Mouse (Mus musculus) left cerebral cortex, postnatal 14 days (tissue): ENCODE data around the gene Slco2a1. TPM values are rescaled to one million over a fixed set of nuclear protein-coding genes. Genes with fewer than 3 reads are reported as not detected.

Experiments used
- DNase-seq, 2 experiments: peaks; one replicate each; pipeline ENCODE4 v3.0.0; 2021 to 2022; ENCODE audit warnings: low spot score in 2 of 2, mixed read lengths in 1 of 2
- intact Hi-C: fragments of 180-260 bp; cut with DNase I; formaldehyde crosslinking; loops from one replicate; pipeline ENCODE4 v1.15.1; 2025
- total RNA-seq, 2 experiments: library from RNA; stranded (reverse); gene quantifications; 2 replicates each; pipeline ENCODE4 v1.2.3; 2021

Gene Slco2a1
- total RNA-seq, 2 experiments from 2014 or later: 1.5 to 2.3 TPM

GRCm38 (mm10) chr9:102979956-102980355, 8.6 kb upstream of the Slco2a1 start:
- DNase-seq: no peak
- intact Hi-C loops: no loop called here

DNA sequence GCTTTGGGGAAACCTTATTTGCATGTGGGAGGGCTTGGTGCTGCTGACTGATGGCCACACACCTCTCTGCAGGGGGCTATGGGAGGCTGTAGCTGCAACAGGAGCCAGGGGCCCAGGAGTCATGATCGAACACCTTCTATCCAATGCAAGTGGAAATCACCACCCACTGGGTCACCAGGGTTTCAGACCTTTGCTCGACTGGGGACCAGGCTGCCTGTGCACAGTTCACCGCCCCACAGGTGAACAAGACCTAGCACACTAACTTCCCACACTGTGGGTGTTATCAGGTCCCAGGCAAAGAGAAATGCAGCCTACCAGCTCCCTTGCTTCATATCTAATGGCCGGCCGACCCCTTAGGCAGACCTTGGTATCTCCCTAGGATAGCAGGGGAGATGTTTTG, 8.1 kb upstream of the Slco2a1 start:
- intact Hi-C loops: no loop called here
- DNase-seq: no peak

- intact Hi-C loops: no loop called here
- DNase-seq: no peak
Observed at GRCm38 (mm10) chr9:102981791-102982190, 6.7 kb upstream of the Slco2a1 start.

DNA sequence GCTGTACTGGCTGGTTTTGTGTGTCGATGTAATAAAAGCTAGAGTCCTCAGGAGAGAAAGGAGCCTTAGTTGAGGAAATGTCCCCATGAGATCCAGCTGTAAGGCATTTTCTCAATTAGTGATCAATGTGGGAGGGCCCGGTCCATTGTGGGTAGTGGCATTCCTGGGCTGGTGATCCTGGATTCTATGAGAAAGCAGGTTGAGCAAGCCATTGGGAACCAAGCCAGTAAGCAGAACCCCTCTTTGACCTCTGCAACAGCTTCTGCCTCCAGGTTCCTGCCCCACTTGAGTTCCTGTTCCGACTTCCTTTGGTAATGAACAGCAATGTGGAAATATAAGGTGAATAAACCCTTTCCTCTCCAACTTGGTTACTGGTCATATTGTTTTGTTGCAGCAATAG, 6.1 kb upstream of the Slco2a1 start:
- DNase-seq: no peak
- intact Hi-C loops: no loop called here

- intact Hi-C loops: no loop called here
- no peak for DNase-seq
Observed at GRCm38 (mm10) chr9:102985111-102985510, 3.4 kb upstream of the Slco2a1 start.

GRCm38 (mm10) chr9:102985939-102986338, 2.6 kb upstream of the Slco2a1 start:
- intact Hi-C loops: no loop called here
- no peak for DNase-seq

- DNase-seq: no peak
- intact Hi-C loops: no loop called here
Observed at GRCm38 (mm10) chr9:102990306-102991133, 2.0 kb downstream of the Slco2a1 start.

DNA sequence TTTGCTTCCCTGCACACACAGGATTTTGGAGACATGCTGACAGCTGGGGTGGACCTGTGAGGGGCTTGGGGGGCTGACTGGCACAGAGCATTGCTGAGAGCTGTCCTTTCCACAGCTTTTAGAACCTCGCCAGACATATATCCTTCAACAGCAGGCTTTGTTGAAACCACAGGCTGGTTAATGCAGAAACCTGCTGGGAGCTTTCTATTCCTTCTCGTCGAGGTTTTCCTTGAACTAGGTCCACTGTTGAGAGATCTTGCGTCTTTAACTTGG, 2.6 kb downstream of the Slco2a1 start:
- DNase-seq: no peak
- intact Hi-C loops: no loop called here

DNA sequence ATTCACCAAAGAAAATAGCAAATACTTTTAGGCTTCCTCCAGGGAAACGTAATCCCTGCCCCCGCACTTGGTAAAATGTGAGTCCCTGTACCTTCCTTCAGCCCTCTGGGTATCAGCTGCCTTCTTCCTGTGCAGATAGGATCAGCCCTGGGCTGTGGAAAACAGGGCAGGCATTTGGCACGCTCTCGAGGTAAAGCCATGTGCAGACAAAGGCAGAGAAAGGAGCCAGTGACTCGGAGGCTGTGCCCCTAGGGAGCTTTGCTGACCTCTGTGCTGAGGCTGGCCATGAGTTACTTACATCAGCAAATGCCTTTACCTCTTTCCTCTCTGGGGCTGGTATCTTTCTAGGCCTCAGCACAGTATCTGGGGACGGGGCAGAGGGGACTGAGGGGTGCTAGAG, 4.4 kb downstream of the Slco2a1 start:
- no peak for DNase-seq

DNA sequence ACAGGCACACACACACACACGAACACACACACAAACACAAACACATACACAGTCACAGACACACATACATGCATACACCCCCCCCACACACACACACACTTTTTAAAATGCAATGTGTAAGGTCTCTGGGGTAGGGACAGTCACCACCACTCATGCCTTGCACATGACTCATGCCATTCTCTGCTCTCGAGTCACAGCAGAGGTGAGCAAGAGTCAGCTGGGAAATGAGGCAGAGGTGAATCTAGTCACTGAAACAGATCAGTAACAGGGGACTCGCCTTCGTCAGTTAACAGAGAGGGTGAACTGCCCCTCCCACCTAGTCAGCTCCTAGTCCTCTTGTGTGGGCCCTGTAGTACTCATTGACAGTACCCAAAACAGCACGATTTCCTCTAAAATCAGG, 5.3 kb downstream of the Slco2a1 start:
- intact Hi-C loops: no loop called here
- no peak for DNase-seq

More for the DNA sequence above, 4.4 kb downstream of the Slco2a1 start:
- intact Hi-C loops: no loop called here

GRCm38 (mm10) chr9:102995800-102996635, 7.5 kb downstream of the Slco2a1 start:
- intact Hi-C loops: no loop called here
- no peak for DNase-seq

GRCm38 (mm10) chr9:103000384-103000783, 11.9 kb downstream of the Slco2a1 start:
- DNase-seq: no peak
- intact Hi-C loops: no loop called here

DNA sequence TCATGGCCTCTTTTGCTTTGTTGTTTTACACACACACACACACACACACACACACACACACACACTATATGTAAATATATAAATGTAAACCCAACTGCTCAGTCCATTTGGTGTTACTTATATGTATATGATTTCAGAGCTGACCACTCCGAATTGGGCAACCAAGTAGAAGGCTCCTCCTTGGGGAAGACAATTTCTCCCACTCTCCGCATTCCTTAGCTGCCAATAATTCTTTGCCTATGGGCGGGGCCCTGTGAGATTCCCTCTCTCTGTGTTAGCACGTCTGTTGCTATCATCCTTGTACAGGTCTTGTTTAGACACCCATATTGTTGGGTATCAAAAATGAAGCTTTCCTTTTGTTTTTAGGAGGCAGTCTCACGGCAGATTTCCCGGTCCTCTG, 15.8 kb downstream of the Slco2a1 start:
- intact Hi-C loops: no loop called here
- DNase-seq: no peak

DNA sequence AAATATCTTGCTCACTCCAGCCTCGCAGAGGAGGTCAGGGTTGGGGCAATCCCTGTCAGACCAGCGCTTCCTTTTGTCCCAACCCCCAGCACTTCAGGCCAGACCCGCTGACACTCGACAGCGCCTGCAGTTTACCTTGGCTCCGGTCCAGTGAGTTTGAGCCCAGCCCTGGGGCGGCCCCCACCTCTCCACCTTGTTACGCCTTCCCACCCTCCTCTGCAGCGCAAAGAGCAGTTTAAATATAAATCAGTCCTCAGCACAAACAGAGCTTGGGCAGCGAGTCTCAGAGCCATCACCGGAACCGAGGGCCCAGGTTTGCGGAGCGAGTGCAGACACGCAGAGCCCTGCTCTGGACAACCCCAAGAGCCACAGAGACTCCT, 19.2 kb downstream of the Slco2a1 start:
- intact Hi-C loops: no loop called here
- DNase-seq: no peak

DNA sequence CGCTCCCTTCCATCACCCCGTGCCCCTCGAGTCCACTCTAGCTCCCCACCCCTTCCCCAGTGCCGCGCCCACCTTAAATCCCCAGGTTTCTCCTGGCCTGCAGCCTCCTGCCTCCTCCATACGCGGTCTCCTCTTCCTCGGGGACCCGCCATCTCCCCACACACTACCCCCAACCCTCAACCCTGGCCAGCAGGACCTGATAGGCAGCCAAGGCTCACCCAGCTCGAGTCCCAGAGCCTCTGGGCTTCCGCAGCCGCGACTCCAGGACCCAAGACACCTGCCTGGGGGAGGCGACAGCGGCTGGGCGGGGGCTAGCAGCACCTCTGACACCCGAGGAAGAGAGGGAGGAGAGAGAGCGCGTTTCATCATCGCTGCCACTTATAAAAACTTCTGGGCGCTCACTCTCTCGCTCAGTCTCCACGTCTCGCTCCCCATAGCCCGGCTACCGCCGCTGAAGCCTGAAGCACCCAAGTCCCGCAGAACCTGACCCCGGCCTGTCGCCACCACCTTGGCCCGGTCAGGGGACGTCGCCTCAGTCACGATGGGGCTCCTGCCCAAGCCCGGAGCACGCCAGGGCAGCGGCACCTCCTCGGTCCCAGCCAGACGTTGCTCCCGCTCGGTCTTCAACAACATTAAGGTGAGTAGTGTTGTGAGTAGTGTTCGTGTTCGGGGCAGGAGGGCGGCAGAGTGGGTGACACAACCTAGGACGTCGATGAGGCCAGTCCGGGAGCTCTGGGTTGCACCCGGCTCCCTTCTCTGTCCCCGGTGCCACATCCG, 19.8 kb downstream of the Slco2a1 start:
- DNase-seq: no peak
- intact Hi-C loops: no loop called here

DNA sequence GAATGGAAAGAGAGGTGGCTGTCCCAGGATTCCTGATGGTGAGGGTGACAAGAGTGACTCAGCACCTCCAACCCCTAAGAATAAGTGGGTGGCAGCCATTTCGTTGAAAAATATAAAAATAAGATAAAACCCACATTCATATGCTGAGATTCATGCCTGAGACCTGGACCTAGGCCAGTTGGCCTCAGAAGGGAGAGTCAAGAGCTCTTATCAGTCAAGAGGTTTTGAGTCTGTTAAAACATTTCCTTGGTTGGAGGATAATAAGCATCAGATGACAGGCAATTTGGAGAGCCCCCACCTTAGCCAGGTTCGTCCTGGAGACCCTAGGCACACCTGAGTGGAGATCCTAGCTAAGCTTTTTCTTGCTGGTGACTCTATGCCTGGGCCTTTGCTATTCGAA, 21.6 kb downstream of the Slco2a1 start:
- DNase-seq: no peak
- intact Hi-C loops: loop anchor here (5.0 kb wide), 1 partner anchor 77 kb away; no protein-coding TSS in a partner anchor

- DNase-seq: peak; percentile 24 to 41
- intact Hi-C loops: loop anchor here (5.0 kb wide), 1 partner anchor 74 kb away; no protein-coding TSS in a partner anchor
Observed at GRCm38 (mm10) chr9:103013366-103013765, 24.9 kb downstream of the Slco2a1 start.

DNA sequence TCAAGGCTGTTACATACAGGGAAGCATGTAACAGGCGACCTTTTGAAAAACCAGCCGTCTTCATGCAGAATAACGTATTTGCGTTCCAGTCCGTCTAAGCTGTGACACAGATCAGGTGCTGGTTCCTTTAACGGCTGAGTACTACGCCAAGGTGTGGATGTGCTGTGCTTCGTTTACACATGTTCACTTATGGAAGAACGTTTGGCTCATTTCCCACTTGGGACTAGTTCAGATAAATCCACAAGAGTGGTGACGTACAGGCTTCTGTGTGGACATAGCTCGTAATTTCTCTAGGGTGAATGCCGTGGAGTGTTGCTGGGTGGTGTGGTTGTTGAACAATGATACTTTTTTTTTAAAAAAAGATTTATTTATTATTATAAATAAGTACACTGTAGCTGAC, 26.2 kb downstream of the Slco2a1 start:
- intact Hi-C loops: loop anchor here (5.0 kb wide), 1 partner anchor 73 kb away; no protein-coding TSS in a partner anchor

DNA sequence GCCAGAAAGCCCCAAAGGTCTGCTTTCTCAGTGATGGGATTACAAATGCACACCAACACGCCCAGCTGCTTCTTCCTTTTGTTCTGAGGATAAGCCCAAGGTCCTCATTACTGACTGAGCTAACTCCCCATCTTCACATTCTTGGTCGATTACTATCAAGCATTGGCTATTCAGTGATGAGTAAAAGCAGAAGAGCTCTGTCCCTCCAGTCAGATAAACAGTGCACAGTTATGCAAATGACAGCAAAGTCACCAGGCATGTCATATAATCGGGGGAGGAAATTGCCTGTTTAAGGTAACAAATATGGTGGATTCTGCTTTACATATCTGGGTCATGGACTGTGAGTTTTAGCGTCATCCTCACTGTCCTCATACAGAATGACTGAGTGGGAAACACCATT, 35.6 kb downstream of the Slco2a1 start:
- no peak for DNase-seq
- intact Hi-C loops: no loop called here

More for the DNA sequence above, 26.2 kb downstream of the Slco2a1 start:
- no peak for DNase-seq
